Mouse (Mus musculus): ENCODE measurements around the gene Psmd11.
"Not testable (repeated sequence)": the region's sequence is repeated elsewhere in the genome, so short reads cannot be mapped to it uniquely, and the experiment has no call there.

Psmd11 gene

GRCm38 (mm10) chr11:80429009-80429475 is 627 bp downstream of the Psmd11 start:
- peak; percentile 16 for DNase-seq

GRCm38 (mm10) chr11:80429500-80430166 is 1.2 kb downstream of the Psmd11 start:
- DNase-seq: no peak

- DNase-seq: no peak
Observed at GRCm38 (mm10) chr11:80430366-80430910, 2.0 kb downstream of the Psmd11 start.

- DNase-seq: no peak
Observed at GRCm38 (mm10) chr11:80446916-80447315, 18.5 kb downstream of the Psmd11 start.

- no peak for DNase-seq
Observed at GRCm38 (mm10) chr11:80449859-80450258, 21.4 kb downstream of the Psmd11 start.

GRCm38 (mm10) chr11:80452242-80452641 is 23.8 kb downstream of the Psmd11 start:
- no peak for DNase-seq

GRCm38 (mm10) chr11:80453198-80453597 is 24.8 kb downstream of the Psmd11 start:
- DNase-seq: no peak

GRCm38 (mm10) chr11:80463605-80464130 is 35.3 kb downstream of the Psmd11 start:
- not testable (repeated sequence) for DNase-seq

- DNase-seq: peak; percentile 60
Observed at GRCm38 (mm10) chr11:80471836-80472605, 43.6 kb downstream of the Psmd11 start.

- peak; percentile 74 for DNase-seq
Observed at GRCm38 (mm10) chr11:80474175-80474691, 45.8 kb downstream of the Psmd11 start.

GRCm38 (mm10) chr11:80474846-80475245 is 46.4 kb downstream of the Psmd11 start:
- no peak for DNase-seq

DNA sequence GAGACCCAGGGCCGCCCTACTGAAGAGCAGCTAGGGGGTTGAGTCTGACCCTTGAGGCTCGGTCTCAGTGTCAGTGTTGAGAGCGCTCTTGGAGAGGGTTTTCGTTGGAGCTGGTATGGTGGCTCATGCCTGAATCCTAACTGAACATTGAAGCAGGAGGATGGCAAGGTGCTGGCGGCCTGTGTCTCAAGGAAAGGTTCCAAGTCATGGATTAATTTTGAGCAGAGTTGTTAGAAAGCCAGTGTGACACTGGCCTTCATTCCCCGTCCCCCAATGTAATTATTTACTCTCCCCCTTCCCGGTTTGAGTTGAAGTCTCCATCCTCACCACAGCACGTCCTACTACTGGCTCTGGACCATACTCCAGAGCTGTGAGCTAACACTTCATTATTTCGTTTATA is 47.1 kb downstream of the Psmd11 start:
- DNase-seq: no peak

- DNase-seq: peak; percentile 93
Observed at GRCm38 (mm10) chr11:80476222-80477189, 48.1 kb downstream of the Psmd11 start, which contains the start of gene Cdk5r1. Cdk5r1 (plus strand) TSS chr11:80477023.

- no peak for DNase-seq
Observed at GRCm38 (mm10) chr11:80477341-80478199, 49.2 kb downstream of the Psmd11 start.

DNA sequence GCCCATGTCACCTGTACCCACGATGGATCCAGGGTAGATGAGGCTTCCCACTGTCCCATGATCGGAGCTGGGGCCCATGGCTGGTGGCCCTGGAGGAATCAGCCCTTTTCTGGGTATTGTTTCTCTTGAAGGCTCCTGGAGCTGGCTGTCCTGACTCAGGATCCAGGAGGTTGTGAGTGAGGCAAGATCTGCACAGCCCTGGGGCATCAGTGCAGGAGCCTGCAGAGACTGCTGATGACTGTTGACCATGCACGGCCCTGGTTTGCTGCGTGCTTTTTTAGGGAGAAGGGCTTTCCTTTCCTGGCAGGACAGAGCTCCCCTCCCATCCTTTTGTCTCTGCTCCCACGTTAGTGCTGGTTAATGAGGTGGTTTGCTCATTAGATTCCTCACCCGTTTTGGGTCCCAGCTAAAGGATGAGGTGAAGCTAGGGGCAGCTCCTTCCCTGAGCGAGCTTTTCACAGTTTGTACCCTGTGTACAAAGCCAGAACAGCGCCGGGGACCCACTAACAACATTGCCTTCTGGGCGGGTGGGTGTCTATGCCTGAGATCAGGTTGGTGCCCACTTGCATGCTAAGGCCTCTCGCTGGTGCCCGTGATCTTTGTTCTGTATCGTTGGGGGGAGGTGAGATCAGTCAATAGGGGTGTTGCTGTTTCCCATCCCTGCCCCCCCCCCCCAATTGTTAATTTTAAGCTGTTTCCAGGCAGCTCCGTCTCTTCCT is 50.4 kb downstream of the Psmd11 start:
- no peak for DNase-seq

- no peak for DNase-seq
Observed at GRCm38 (mm10) chr11:80479425-80479824, 51.0 kb downstream of the Psmd11 start.

GRCm38 (mm10) chr11:80479906-80480866 is 51.8 kb downstream of the Psmd11 start:
- DNase-seq: no peak

DNA sequence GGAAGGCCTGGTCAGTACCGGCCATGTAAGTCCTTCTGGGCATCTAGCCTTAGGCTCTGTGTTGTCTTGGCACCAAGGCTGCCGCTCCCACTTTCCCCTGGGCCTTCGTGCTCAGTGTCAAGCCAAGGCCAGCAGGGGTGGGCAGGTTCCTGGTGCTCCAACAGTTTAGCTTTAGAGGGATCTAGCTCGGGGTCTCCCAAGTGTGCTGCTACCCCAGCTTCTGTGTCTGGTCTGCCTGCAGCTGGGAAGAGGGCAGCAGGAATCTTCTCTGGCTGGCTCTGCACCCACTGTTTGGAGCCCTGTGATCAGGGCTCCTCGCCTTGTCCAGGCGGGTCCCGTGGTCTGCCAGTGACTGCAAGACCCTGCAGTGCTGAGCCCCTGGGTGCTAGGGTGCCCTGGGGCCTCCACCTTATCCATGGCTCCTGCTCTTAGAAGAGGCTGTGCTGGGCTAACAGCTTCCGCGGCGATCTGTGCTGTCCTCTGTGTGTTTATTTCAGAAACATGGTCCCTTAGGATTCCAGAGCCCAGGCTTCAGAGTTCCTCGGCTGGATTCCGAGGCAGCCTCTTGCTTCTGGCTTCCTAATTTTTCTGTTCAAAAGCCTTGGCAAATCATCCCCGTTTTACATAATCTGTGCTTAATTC is 53.1 kb downstream of the Psmd11 start:
- no peak for DNase-seq

- no peak for DNase-seq
Observed at GRCm38 (mm10) chr11:80482347-80482746, 53.9 kb downstream of the Psmd11 start.

All from layer of hippocampus, adult 9-11 months (tissue).